Mouse (Mus musculus) A20 (cell line): ENCODE data around the gene Ube2v1.
A peak's percentile ranks its signal among the peaks of the same experiment; 100 is the strongest.

Source experiments
- DNase-seq: peaks from one replicate; pipeline ENCODE4 v3.0.0-alpha.2; 2011; ENCODE audit warnings: low read depth, low spot score

Gene Ube2v1

DNA sequence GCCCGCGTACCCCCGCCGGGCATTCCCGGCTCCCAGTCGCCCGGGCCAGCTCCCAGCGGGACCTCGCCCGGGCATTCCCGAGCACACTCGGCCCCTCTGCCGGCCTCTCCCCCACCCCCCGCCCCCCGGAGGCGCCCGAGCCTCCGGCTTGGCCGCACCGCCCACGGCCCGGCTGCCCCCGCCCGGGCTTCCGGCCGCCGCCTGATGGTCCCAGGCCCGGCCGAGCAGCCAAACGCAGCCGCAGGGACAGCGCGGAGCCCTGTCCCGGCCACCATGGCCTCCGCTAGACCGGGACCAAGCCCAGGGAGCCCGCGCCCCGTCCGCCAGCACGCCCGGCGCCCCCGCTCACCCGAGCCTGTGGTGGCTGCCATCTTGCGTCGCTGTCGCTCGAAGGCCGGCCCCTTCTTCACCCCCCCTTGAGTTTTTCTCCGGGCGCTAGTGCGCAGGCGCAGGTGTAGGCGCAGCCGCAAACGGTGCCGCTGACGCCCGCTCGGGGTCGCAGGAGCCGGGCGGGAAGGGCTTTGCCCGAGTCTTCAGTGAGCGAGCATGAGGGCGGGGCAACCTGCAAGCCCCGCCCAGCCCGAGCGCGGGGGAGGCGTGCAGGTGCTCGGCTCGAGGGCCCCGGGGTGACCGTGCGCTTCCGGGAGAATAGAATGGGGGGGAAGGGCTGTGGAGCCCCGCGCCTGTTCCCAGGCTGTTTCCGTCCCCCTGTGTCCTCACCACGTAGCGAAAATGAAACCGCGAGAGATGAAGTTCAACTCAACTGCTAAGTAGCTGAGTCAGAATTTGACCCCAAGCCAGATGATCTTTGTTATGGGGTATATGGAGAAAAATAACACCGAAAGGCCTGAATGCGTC, at the start of gene Ube2v1:
Gene Ube2v1 (minus strand): TSS at position 505 of the 858 bp plus-strand sequence.
- peak; percentile 100 for DNase-seq

DNA sequence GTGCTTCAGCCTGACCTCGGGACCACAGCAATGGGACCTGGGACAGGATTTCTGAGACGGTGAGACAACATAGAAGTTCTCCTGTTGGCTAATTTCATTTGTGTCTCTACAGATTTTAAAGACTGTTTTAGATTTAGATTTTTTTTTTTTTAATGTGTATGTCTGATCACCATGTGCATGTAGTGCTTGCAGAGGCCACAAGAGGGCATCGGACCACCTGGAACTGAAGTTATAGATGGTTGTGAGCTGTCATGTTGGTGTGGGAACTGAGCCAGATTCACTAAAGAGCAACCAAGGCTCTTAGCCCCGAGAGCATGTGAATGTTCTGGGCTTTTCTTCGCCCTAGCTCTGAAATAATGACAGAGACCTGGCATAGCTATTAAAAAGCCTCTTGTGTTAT, 48.8 kb upstream of the Ube2v1 start:
- peak; percentile 80 for DNase-seq

DNA sequence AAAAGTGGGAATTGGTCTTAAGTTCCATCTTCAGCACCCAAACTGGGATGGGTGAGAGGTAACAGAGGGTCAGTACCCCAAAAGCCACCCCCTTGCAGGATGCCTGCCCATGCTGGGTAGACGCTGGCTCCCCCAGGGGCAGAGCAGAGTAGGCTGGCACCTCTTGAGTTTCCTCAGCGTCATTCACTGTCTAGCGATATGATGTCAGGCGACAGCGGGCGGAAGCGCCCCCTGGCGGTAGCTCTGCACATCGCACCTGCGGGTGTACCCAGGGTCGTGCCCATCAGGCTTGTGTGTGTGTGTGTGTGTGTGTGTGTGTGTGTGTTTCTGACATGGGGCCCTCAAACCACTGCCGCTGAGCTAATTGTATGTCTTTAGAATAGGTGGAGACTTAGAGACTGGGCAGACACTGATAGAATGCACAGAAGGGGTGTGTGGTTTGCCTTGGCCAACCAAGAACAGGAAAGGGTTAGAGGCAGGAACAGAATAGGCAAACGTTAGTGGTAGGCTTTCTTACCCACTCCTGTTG, 48.1 kb upstream of the Ube2v1 start:
- peak; percentile 91 for DNase-seq

- DNase-seq: peak; percentile 58
These were observed 46.7 kb upstream of the Ube2v1 start for GRCm38 (mm10) chr2:167678600-167678999.

GRCm38 (mm10) chr2:167675120-167675909, 43.4 kb upstream of the Ube2v1 start:
- DNase-seq: peak; percentile 70

DNA sequence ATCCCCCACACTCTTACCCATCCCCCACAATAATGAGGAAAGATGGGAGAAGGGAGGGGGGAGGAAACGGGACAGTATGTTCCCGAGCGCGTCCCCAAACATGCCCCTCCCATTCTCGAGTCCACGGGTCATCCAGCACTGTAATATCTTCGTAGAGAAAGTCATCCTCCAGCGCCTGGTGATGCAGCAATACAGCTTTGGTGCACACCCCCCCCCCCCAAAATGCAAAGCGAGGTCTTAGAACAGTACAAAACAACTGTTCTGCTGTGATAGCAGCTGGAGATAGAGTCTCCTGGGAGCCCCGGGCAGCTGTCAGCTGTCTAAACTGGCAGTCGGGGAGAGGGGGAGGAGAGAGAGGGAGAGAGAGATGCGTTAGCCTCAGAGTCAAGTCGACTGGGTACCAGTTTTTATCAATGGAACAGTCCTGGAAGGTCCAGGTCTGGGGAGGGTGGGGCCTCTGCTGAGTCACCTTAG, 40.4 kb upstream of the Ube2v1 start:
- peak; percentile 92 for DNase-seq

DNA sequence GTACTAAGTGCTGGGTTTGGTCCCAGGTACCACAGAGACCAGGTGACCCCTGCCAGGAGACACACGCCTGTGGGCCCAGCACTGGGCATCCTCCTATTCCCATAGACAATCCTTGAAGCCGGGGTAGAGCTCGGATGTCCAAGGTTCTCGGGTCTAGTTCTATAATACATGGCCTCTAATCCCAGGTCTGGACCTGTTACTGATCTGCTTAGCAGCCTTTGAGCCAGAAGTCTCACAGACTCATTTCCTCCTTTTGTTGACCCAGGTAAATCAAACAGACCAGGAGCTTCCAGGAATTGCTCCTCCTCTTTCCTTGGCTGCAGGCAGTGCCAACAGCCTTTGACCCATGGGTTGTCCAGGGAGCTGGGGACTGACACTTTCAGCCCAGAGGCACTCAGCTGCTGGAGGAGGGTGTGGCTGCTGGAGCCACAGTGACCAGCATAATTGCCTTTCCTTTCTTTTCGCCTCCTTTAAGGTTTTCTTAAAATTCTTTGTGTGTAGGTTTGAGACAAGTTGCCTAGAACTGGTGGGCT, 39.3 kb upstream of the Ube2v1 start:
- no peak for DNase-seq

DNA sequence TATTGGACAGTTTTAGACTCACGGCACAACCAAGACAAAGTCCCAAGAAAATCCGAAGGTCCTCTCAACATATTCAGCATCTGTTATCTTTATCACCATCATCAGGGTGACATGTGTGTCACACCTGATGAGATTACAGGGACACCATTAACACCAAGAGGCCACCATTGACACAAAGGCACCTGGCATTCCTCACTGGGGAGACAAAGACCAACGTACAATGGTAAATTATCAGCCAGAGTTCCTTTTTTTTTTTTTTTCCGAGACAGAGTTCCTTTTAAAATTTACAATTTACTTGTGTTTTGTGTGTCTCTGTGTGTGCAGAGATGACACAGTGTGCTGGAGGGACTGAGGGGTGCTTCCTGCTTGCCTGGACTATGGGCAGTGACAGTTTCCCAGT, 37.5 kb upstream of the Ube2v1 start:
- DNase-seq: no peak

DNA sequence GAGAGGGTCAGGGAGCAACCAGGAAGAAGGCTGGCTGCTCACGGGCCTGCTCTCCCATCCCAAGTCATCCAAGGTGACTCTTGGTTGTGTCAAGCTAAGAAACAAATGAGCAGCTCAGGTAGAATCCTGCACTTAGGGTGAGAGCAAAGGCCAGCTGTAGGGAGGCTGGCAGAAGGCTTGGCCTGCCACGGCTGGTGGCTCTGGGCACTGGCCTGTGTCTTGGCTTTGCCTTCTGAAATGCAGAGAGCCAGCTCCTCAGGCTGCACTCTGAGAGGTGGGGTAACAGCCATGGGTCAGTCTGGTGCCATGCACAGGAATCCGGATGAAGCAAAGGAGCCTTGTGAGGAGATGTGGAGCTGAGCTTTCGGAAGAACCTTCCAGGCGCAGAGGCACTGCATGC, 36.5 kb upstream of the Ube2v1 start:
- no peak for DNase-seq

- DNase-seq: no peak
These were observed 34.2 kb upstream of the Ube2v1 start for GRCm38 (mm10) chr2:167665972-167666713.

DNA sequence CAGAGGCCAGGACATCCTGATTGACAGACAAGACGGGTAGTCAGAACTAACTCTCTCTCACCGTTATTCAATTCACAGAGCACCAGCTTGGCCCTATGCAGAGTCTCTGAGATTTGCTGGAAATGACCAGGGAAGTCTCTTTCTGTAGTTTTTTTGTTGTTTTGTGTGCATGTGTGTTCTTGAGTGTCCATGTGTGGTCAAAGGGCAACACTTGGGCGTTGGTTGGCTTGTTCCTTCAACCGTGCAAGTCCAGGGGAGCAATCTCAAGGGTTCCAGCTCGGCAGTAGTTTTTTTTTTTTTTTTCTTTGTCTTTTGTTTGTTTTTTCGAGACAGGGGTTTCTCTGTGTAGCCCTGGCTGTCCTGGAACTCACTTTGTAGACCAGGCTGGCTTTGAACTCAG, 30.8 kb upstream of the Ube2v1 start:
- DNase-seq: no peak

DNA sequence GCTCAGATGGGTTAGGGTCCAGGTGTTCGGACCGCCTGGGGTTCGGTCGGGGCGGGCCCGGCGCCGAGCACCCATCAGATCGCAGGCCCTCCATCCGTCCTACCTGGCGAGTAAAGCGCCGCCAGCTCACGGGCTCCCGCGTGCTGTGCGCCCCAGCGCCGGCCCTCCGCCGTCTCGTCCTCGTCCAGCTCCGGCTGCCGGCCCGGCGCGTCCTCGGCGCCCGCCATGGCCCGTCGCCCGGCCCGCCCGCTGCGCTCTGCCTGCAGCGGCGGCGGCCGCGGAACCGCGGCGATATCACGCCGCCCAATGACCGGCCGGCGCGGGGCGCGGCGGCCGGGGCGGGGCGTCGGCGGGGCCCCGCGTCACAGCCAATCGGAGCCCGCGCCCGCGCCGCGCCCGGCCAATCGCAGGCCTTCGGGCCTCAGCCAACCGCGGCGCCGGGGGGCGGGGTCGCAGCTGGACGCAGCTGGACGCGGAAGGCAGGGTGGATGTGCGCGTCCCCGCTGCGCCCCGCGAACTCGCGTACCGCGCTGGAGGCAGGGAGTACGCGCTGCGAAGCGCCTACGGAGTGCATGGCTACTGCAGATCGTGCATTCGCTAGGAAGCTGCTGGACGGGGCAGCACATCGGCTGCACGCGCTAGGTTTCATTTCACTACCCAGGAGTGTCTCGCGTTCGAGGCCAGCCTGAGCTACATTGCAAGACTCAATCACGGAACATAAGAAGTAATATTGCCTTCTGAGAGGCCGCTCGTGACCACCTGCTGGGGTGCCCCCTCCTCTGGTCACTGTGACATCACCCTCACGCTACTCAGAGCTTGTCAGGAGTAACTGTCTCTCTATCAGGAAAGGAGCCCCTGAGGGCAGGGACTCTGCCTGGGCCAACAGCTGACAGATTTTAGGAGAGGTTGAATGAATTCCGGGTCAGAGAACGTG, 29.6 kb upstream of the Ube2v1 start, which contains the start of gene Gm20431:
Gene Gm20431 (minus strand): TSS at position 227 of the 934 bp plus-strand sequence.
- peak; percentile 96 for DNase-seq

GRCm38 (mm10) chr2:167660611-167660971, 28.7 kb upstream of the Ube2v1 start:
- peak; percentile 52 for DNase-seq

DNA sequence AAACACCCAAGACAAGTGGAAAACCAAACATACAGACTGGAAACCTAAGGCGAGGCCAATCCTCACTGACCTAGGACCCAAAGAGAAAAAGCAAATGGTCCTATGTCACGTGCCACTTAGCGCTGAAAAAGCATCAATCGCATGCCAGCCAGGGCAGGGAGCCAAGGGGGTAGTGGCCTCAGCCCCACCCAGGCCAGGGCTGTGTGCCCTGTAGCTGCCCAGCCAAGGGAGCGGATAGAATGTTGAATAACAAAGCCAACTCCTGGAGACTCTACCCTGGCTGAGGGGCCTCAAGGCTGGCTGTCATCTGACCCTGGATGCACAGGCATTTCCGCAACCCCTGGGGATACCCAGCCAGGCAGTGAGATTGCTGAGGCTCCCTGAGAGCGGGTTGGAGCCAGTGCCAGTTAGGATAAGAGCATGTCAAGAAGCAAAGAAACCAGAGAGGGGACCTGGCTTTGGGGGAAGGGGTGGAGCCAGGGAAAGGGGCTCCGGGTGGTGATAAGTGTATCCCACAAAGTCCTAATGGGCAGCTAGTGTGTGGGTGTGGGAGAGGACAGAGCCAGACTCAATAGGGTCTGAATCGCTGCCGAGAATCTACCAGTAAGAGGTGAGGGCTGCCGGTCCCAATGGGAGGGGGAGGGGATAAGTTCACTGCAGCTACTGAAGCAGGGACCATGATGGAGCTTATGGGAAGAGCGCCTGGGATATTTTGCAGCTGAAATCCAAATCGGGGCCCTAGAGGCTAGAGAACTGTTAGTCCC, 28.1 kb upstream of the Ube2v1 start:
- DNase-seq: no peak

DNA sequence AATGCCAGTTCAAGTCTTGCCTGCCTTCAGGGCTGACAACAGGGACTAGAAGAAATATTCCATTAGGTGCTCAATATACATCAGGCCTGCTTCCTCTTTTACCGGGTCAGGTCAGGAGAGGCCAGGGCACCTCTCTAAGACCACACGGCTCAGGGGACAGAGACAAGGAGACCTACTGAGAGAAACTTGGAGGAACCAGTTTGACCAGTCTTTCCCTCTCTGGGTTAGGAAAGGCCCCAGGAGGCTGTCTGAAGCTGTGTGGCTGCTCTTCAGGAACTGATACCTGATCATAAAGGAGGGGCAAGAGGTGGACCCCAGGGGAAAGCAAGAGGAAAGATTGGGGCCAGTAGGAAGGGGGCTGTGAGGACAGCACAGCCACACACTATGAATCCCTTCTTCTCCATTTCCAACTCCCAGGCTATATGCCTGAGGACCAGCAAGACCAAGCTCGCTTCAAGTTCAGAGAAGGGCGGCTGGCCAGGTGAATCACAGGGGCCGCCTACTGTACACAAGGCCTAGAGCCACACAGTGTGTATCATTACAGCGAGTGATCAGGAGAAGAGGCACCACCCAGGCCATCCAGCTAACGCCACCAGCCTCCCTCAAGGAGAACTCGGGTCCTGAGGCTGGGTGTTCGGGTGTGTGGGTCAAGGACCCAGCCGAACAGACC, 27.4 kb upstream of the Ube2v1 start:
- DNase-seq: no peak

DNA sequence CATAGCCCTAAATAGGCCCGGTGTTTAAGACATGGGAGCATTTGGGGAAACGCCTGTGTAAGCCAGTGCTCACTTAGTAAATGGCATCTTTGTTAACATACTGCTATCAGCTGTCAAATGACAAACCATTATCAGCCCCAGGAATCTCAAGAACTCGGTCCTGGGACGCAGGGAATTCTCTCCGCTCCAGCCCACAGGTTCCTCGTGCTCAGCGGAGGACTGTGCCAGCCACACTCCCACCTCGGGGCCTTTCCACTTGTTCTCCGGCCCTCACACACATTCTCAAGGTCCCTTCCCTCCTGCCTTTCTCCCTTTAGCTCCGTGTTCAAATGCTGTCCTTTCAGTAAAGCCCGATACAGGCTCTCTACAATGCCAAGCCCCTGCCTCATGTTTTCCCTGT, 26.8 kb upstream of the Ube2v1 start:
- no peak for DNase-seq

GRCm38 (mm10) chr2:167657973-167658372, 26.1 kb upstream of the Ube2v1 start:
- no peak for DNase-seq

DNA sequence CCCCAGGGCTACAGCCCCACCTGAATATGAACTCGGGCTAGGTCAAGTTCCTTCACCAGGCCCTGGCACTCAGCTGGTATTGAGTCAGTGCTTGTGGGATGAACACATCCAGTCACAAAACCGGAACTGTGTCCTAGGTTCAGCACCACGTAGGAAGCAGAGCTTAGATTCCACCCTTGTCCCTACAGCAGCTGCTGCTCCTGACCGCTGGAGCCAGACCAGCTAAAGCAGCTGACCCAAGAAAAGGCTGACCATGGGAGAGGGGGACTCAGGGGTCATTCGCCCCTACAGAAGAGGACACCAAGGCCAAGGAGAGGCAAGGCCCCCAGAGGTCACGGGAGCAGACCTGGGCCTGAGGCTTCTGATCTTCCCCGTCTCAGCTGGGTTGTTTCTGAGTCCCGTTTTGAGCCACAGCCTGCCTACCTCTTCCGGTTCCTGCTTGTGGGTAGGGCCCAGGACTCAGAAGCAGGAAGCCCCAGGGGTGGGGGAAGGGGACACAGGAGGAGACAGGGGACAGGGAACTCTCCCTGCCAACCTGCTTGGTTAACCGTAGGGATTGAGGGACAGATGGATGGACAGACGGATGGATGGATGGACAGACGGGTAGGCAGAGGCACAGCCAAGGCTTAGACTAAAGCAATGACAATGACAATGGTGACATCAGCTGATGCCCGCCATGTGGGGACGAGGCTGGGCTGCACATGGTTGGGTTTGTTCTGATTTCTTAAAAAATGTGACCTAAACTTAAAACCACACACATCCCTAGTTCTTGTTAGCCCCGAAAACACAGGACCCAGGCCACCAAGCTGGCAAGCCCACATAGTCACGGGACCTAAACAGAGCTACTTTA, 25.0 kb upstream of the Ube2v1 start:
- DNase-seq: peak; percentile 87
